Mouse (Mus musculus): ENCODE data around the gene Synj2. TPM values are rescaled to one million over a fixed set of nuclear protein-coding genes. Genes with fewer than 3 reads are reported as not detected.
A peak's percentile ranks its signal among the peaks of the same experiment; 100 is the strongest.

Gene Synj2
- total and polyA plus RNA-seq, 2 experiments: 0.66 to 3.0 TPM

DNA sequence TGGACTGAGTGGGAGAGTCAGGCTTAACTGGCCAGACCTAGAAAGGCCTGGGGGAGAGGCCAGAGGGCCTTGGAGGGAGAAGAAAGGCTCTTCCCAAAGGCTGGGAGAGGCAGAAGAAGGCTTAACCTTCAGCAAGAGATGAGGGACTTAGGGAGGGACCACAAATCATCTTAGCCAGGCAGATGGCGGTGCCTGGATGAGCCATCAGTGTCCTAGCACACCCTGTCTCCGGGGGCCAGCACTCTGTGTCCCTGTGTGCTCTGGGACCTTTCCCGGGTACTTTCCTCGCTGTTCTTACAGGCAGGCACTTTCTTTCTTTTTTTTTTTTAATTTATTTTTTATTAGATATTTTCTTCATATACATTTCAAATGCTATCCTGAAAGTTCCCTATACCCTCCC lies 31.4 kb upstream of the Synj2 start:
- Histone ChIP-seq H3K27me3 (ENCODE audit: control insufficient read depth, insufficient read depth, low read length) (no peaks in the 10 kb centered on the region), H3K36me3 (ENCODE audit: control insufficient read depth, insufficient read depth, low read length) (peaks cover 34% of the 10 kb centered on the region)
- WGBS: 95% methylated on average over 4 of the region's 4 CpGs

GRCm38 (mm10) chr17:5911591-5911990 lies 29.5 kb upstream of the Synj2 start:
- Histone ChIP-seq H3K4me3 (ENCODE audit: insufficient read depth, low read depth, low read length) (no peak overlapping the region), H3K79me2 (ENCODE audit: control insufficient read depth, insufficient read depth, low read length) (no peaks in the 10 kb centered on the region), H3K27ac (replicated peaks; ENCODE audit: insufficient read depth, low read depth, low read length) (no peak overlapping the region), H3K4me1 (ENCODE audit: control insufficient read depth, insufficient read depth, low read length) (no peaks in the 10 kb centered on the region), H3K9ac (ENCODE audit: low read depth, low read length) (no peak overlapping the region), H3K36me3 (ENCODE audit: control insufficient read depth, insufficient read depth, low read length) (peaks cover 28% of the 10 kb centered on the region), H3K27me3 (ENCODE audit: control insufficient read depth, insufficient read depth, low read length) (no peaks in the 10 kb centered on the region)
- DNase-seq (ENCODE audit: extremely low read depth, low read depth, low spot score): no peak
- WGBS: 49% methylated on average over 12 of the region's 12 CpGs
- TF ChIP-seq CTCF (IDR thresholded peaks at IDR 0.05; ENCODE audit: low read depth, low read length) (no peak), POLR2A (IDR thresholded peaks at IDR 0.05; ENCODE audit: extremely low read depth, insufficient read depth, low read length) (no peak)

More for the DNA sequence above, 31.4 kb upstream of the Synj2 start:
- TF ChIP-seq POLR2A (IDR thresholded peaks at IDR 0.05; ENCODE audit: extremely low read depth, insufficient read depth, low read length): no peak
- no peak for TF ChIP-seq CTCF (IDR thresholded peaks at IDR 0.05; ENCODE audit: low read depth, low read length)
- Histone ChIP-seq H3K79me2 (ENCODE audit: control insufficient read depth, insufficient read depth, low read length) (no peaks in the 10 kb centered on the region), H3K9ac (ENCODE audit: low read depth, low read length) (no peak overlapping the region), H3K4me3 (ENCODE audit: insufficient read depth, low read depth, low read length) (no peak overlapping the region), H3K27ac (replicated peaks; ENCODE audit: insufficient read depth, low read depth, low read length) (no peak overlapping the region), H3K4me1 (ENCODE audit: control insufficient read depth, insufficient read depth, low read length) (no peaks in the 10 kb centered on the region)
- no peak for DNase-seq (ENCODE audit: extremely low read depth, low read depth, low spot score)

DNA sequence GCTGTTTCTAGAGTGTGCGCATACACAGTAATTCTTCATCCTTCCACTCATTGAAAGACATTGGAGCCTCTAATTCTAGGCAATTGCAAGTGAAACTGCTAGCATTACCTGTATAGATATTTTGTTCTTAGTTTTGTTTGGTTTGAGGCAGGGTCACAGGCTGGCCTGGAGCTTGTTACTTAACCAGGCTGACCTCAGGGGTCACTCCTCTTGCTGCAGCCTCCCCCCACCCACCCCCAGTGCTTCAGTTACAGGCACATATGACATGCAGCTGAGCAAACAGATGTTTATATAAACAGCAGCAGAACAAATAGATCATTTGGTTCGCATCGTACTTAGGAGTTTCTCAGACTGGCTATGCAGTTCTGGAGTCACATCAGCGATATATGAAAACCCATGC lies 28.3 kb upstream of the Synj2 start:
- Histone ChIP-seq H3K36me3 (ENCODE audit: control insufficient read depth, insufficient read depth, low read length) (peaks cover 24% of the 10 kb centered on the region; the same call in 1 of the 2 replicates), H3K27ac (replicated peaks; ENCODE audit: insufficient read depth, low read depth, low read length) (no peak overlapping the region), H3K4me1 (ENCODE audit: control insufficient read depth, insufficient read depth, low read length) (no peaks in the 10 kb centered on the region), H3K79me2 (ENCODE audit: control insufficient read depth, insufficient read depth, low read length) (no peaks in the 10 kb centered on the region), H3K27me3 (ENCODE audit: control insufficient read depth, insufficient read depth, low read length) (no peaks in the 10 kb centered on the region), H3K4me3 (ENCODE audit: insufficient read depth, low read depth, low read length) (no peak overlapping the region), H3K9ac (ENCODE audit: low read depth, low read length) (no peak overlapping the region)
- DNase-seq (ENCODE audit: extremely low read depth, low read depth, low spot score): no peak
- TF ChIP-seq CTCF (IDR thresholded peaks at IDR 0.05; ENCODE audit: low read depth, low read length) (no peak), POLR2A (IDR thresholded peaks at IDR 0.05; ENCODE audit: extremely low read depth, insufficient read depth, low read length) (no peak)
- 55% methylated on average over 4 of the region's 4 CpGs for WGBS

- Histone ChIP-seq H3K9ac (ENCODE audit: low read depth, low read length) (no peak overlapping the region), H3K79me2 (ENCODE audit: control insufficient read depth, insufficient read depth, low read length) (no peaks in the 10 kb centered on the region), H3K27me3 (ENCODE audit: control insufficient read depth, insufficient read depth, low read length) (no peaks in the 10 kb centered on the region), H3K4me1 (ENCODE audit: control insufficient read depth, insufficient read depth, low read length) (no peaks in the 10 kb centered on the region), H3K4me3 (ENCODE audit: insufficient read depth, low read depth, low read length) (no peak overlapping the region), H3K27ac (replicated peaks; ENCODE audit: insufficient read depth, low read depth, low read length) (no peak overlapping the region), H3K36me3 (ENCODE audit: control insufficient read depth, insufficient read depth, low read length) (peaks cover 21% of the 10 kb centered on the region; the same call in 1 of the 2 replicates)
- 33% methylated on average over 5 of the region's 5 CpGs for WGBS
- no peak for DNase-seq (ENCODE audit: extremely low read depth, low read depth, low spot score)
- TF ChIP-seq CTCF (IDR thresholded peaks at IDR 0.05; ENCODE audit: low read depth, low read length) (no peak), POLR2A (IDR thresholded peaks at IDR 0.05; ENCODE audit: extremely low read depth, insufficient read depth, low read length) (no peak)
These were observed 26.9 kb upstream of the Synj2 start for GRCm38 (mm10) chr17:5914217-5914616.

GRCm38 (mm10) chr17:5921954-5922353 lies 19.1 kb upstream of the Synj2 start:
- TF ChIP-seq CTCF (IDR thresholded peaks at IDR 0.05; ENCODE audit: low read depth, low read length) (no peak), POLR2A (IDR thresholded peaks at IDR 0.05; ENCODE audit: extremely low read depth, insufficient read depth, low read length) (no peak)
- WGBS: 97% methylated on average over 8 of the region's 8 CpGs
- peaks cover 29% of the 10 kb centered on the region for H3K36me3 ChIP-seq (ENCODE audit: control insufficient read depth, insufficient read depth, low read length)

DNA sequence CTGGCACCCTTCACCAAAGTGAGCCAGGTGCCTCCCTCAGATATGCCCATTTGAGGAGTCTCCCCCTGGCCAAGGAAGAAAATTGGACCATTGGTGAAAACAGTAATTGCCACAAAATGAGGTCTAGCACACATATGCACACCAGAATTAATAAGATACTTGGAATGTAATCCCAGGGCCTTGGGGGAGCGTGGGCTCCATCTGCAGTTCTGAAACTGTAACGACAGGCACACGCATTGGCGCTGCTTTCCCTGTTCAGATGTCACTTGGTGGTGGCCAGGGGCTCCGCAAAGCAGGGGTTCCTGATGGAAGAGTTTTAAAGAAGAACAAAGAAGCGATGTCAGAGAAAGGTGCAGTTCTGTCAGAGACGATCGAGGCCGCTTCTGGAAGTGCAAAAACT lies 17.8 kb upstream of the Synj2 start:
- Histone ChIP-seq H3K4me1 (ENCODE audit: control insufficient read depth, insufficient read depth, low read length) (no peaks in the 10 kb centered on the region), H3K79me2 (ENCODE audit: control insufficient read depth, insufficient read depth, low read length) (no peaks in the 10 kb centered on the region), H3K27ac (replicated peaks; ENCODE audit: insufficient read depth, low read depth, low read length) (no peak overlapping the region), H3K4me3 (ENCODE audit: insufficient read depth, low read depth, low read length) (no peak overlapping the region), H3K9ac (ENCODE audit: low read depth, low read length) (no peak overlapping the region), H3K36me3 (ENCODE audit: control insufficient read depth, insufficient read depth, low read length) (peaks cover 36% of the 10 kb centered on the region), H3K27me3 (ENCODE audit: control insufficient read depth, insufficient read depth, low read length) (no peaks in the 10 kb centered on the region)
- DNase-seq (ENCODE audit: extremely low read depth, low read depth, low spot score): no peak
- TF ChIP-seq CTCF (IDR thresholded peaks at IDR 0.05; ENCODE audit: low read depth, low read length): peak; percentile 59
- no peak for TF ChIP-seq POLR2A (IDR thresholded peaks at IDR 0.05; ENCODE audit: extremely low read depth, insufficient read depth, low read length)
- 84% methylated on average over 9 of the region's 9 CpGs for WGBS

More at GRCm38 (mm10) chr17:5921954-5922353, 19.1 kb upstream of the Synj2 start:
- Histone ChIP-seq H3K9ac (ENCODE audit: low read depth, low read length) (no peak overlapping the region), H3K4me3 (ENCODE audit: insufficient read depth, low read depth, low read length) (no peak overlapping the region), H3K4me1 (ENCODE audit: control insufficient read depth, insufficient read depth, low read length) (no peaks in the 10 kb centered on the region), H3K27me3 (ENCODE audit: control insufficient read depth, insufficient read depth, low read length) (no peaks in the 10 kb centered on the region), H3K79me2 (ENCODE audit: control insufficient read depth, insufficient read depth, low read length) (no peaks in the 10 kb centered on the region), H3K27ac (replicated peaks; ENCODE audit: insufficient read depth, low read depth, low read length) (no peak overlapping the region)
- DNase-seq (ENCODE audit: extremely low read depth, low read depth, low spot score): no peak
